Mouse (Mus musculus) olfactory bulb, adult 2 months (tissue): Measurements from ENCODE around the gene Smc3.
"Not testable (repeated sequence)": the region's sequence is repeated elsewhere in the genome, so short reads cannot be mapped to it uniquely, and the experiment has no call there.

ENCODE experiments used
- CTCF ChIP-seq: fragments of 200-500 bp; IDR thresholded peaks from 2 replicates; pipeline ENCODE4 v1.5.1; 2012; ENCODE audit warnings: low read depth, mild to moderate bottlenecking, low read length, moderate library complexity; ENCODE audit not compliant: insufficient read depth
- POLR2A ChIP-seq: fragments of 200-500 bp; IDR thresholded peaks from 2 replicates; pipeline ENCODE4 v1.6.1; 2012; ENCODE audit warnings: mild to moderate bottlenecking, low read depth, low read length, moderate library complexity; ENCODE audit not compliant: insufficient read depth

DNA sequence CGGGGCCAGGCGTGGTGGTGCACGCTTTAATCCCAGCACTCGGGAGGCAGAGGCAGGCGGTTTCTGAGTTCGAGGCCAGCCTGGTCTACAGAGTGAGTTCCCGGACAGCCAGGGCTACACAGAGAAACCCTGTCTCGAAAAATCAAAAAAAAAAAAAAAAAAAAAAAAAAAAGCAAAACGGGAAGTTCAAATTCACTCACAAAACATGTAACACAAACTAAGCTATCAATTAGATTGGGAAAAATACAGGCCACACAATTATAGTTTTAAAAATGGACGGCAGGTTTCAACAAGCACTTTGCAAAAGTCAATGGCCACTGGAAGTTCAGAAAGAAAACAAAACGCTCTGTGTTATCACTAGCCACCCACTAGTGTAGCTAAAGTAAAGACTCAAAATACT is 56.2 kb downstream of the Smc3 start:
- TF ChIP-seq POLR2A, CTCF: not testable (repeated sequence)
